ENCODE assay signal across 20 mouse cellular contexts in genomic region chr2:127259340-127259739, GRCm38 (mm10). TPM values are rescaled to one million over a fixed set of nuclear protein-coding genes. Genes with fewer than 3 reads are reported as not detected.
DNase-seq lines count a peak whose midpoint lies in the region; ATAC-seq and TF ChIP-seq lines count a peak whose summit lies in the region.
"Had no signal": no experiment of that assay in that cellular context is flagged by ENCODE, and none has a peak within 500 bp of the region (broad histone marks: within the 10 kb centered on the region; RNA-seq: fewer than 3 reads in every experiment).

No protein-coding gene starts in this region.

- no peak for TF ChIP-seq POLR2A in lung, adult 2 months (IDR thresholded peaks at IDR 0.05; ENCODE audit: borderline replicate concordance, extremely low read depth, low read depth, low read length)

- TF ChIP-seq CTCF in lung, embryonic 14.5 days (IDR thresholded peaks at IDR 0.05; ENCODE audit: low read depth) = no peak
- TF ChIP-seq CTCF in lung, adult 2 months (IDR thresholded peaks at IDR 0.05; ENCODE audit: insufficient read depth, low read length) = no peak

- H3K9me3 ChIP-seq in lung, embryonic 14.5 days (ENCODE audit: low read depth, low read length) = no peaks in the 10 kb centered on the region
- H3K9me3 ChIP-seq: embryonic facial prominence, embryonic 15.5 days; heart, embryonic 13.5 days; limb, embryonic 12.5 days had no signal

- no peak overlapping the region for H3K4me2 ChIP-seq in lung, embryonic 14.5 days
- H3K4me2 ChIP-seq: embryonic facial prominence, embryonic 15.5 days; heart, embryonic 13.5 days; hindbrain, embryonic 14.5 days; limb, embryonic 12.5 days had no signal

- no peak overlapping the region for H3K4me3 ChIP-seq in lung, embryonic 14.5 days (ENCODE audit: low read depth, low read length)
- no peak overlapping the region for H3K4me3 ChIP-seq in lung, adult 2 months (replicated peaks; ENCODE audit: extremely low read depth, low read depth, low read length)
- H3K4me3 ChIP-seq: embryonic facial prominence, embryonic 15.5 days; heart, embryonic 13.5 days; left cerebral cortex, adult 2 months; limb, embryonic 12.5 days had no signal

- DNase-seq in gastrocnemius, adult 18-20 months (ENCODE audit: low spot score) = peak; percentile 30
- DNase-seq in gastrocnemius, postnatal 10 days = no peak
- peak; percentile 18 for DNase-seq in lung, embryonic 14.5 days
- no peak for DNase-seq in lung, adult 2 months
- peak; percentile 75 for DNase-seq in lung, postnatal 10 days
- DNase-seq in testis, postnatal 14 days (ENCODE audit: low spot score) = peak; percentile 64
- no peak for DNase-seq in kidney, adult 11 months
- DNase-seq in kidney, postnatal 25 days = no peak
- DNase-seq: cerebellum, adult 11 months; kidney, postnatal 14 days; thymus, postnatal 14 days had no signal

- no peak for ATAC-seq in lung, embryonic 14.5 days (ENCODE audit: insufficient read depth)
- ATAC-seq: activated CD4-positive, CD25-positive, alpha-beta regulatory T cell, adult 4 months; intestine, postnatal 0 days; midbrain, embryonic 16.5 days had no signal

- 81% methylated on average over 5 of the region's 5 CpGs for WGBS in lung, embryonic 14.5 days
- 67% methylated on average over 5 of the region's 5 CpGs for WGBS in lung, adult 2 months

- no peaks in the 10 kb centered on the region for H3K4me1 ChIP-seq in lung, embryonic 14.5 days (ENCODE audit: insufficient read depth)
- H3K4me1 ChIP-seq in lung, adult 2 months (ENCODE audit: control insufficient read depth, insufficient read depth, low read length) = no peaks in the 10 kb centered on the region
- H3K4me1 ChIP-seq: embryonic facial prominence, embryonic 15.5 days; limb, embryonic 12.5 days had no signal

- H3K27me3 ChIP-seq in lung, embryonic 14.5 days (ENCODE audit: insufficient read depth, low read length) = no peaks in the 10 kb centered on the region
- H3K27me3 ChIP-seq: embryonic facial prominence, embryonic 15.5 days; heart, embryonic 13.5 days; limb, embryonic 12.5 days had no signal

- no peak overlapping the region for H3K27ac ChIP-seq in lung, embryonic 14.5 days (ENCODE audit: low read depth)
- H3K27ac ChIP-seq: embryonic facial prominence, embryonic 15.5 days; heart, embryonic 13.5 days; hindbrain, embryonic 14.5 days; left cerebral cortex, adult 2 months; limb, embryonic 12.5 days; liver, embryonic 14.5 days had no signal

- H3K9ac ChIP-seq in lung, embryonic 14.5 days = no peak overlapping the region
- H3K9ac ChIP-seq: embryonic facial prominence, embryonic 15.5 days; heart, embryonic 13.5 days; hindbrain, embryonic 14.5 days; limb, embryonic 12.5 days; liver, embryonic 14.5 days had no signal

- peaks cover 30% of the 10 kb centered on the region for H3K36me3 ChIP-seq in lung, embryonic 14.5 days (ENCODE audit: insufficient read depth)

RNA-seq across cellular contexts. Expression of gene Stard7, which starts 10.7 kb away (rescaled TPM):
- 100 to 1,000 TPM; 107 to 134 TPM for total RNA-seq in gastrocnemius, adult 18-20 months (2021)
- total RNA-seq in gastrocnemius, postnatal 10 days (2021) = 100 to 1,000 TPM in 1 of 2 experiments, 10 to 100 TPM in 1; 98.8 to 104 TPM
- 86.6 and 88.7 TPM in 2 replicates for polyA plus RNA-seq in lung, embryonic 14.5 days (2014; fragmentation: Nextera tagmentation; extraction: Ambion mirVana)
- 28.9 and 29.3 TPM in 2 replicates for polyA plus RNA-seq in lung, adult 2 months (2012; rRNA removed)

RNA-seq across cellular contexts. Expression of gene Tmem127, which starts 11.6 kb away (rescaled TPM):
- total RNA-seq in gastrocnemius, adult 18-20 months (2021) = 10 to 100 TPM; 22.2 to 28.1 TPM
- total RNA-seq in gastrocnemius, postnatal 10 days (2021) = 10 to 100 TPM; 39.0 to 41.8 TPM
- polyA plus RNA-seq in lung, embryonic 14.5 days (2014; fragmentation: Nextera tagmentation; extraction: Ambion mirVana) = 22.0 and 22.6 TPM in 2 replicates
- polyA plus RNA-seq in lung, adult 2 months (2012; rRNA removed) = 74.4 and 86.6 TPM in 2 replicates

RNA-seq across cellular contexts. Expression of gene Ciao1, which starts 11.7 kb away (rescaled TPM):
- 10 to 100 TPM; 51.0 to 55.1 TPM for total RNA-seq in gastrocnemius, adult 18-20 months (2021)
- total RNA-seq in gastrocnemius, postnatal 10 days (2021) = 10 to 100 TPM; 43.2 to 49.9 TPM
- polyA plus RNA-seq in lung, embryonic 14.5 days (2014; fragmentation: Nextera tagmentation; extraction: Ambion mirVana) = 58.5 and 61.3 TPM in 2 replicates
- 46.7 and 67.3 TPM in 2 replicates for polyA plus RNA-seq in lung, adult 2 months (2012; rRNA removed)

RNA-seq across cellular contexts. Expression of gene Snrnp200, which starts 51.2 kb away (rescaled TPM):
- total RNA-seq in gastrocnemius, adult 18-20 months (2021) = 10 to 100 TPM; 47.2 TPM
- 10 to 100 TPM; 44.2 to 47.0 TPM for total RNA-seq in gastrocnemius, postnatal 10 days (2021)
- polyA plus RNA-seq in lung, embryonic 14.5 days (2014; fragmentation: Nextera tagmentation; extraction: Ambion mirVana) = 75.1 TPM in 2 replicates
- polyA plus RNA-seq in lung, adult 2 months (2012; rRNA removed) = 41.4 and 52.0 TPM in 2 replicates

RNA-seq across cellular contexts. Expression of gene 1810024B03Rik, which starts 51.3 kb away (rescaled TPM):
- total RNA-seq in gastrocnemius, adult 18-20 months (2021) = under 1 TPM; 0.71 to 0.97 TPM
- total RNA-seq in gastrocnemius, postnatal 10 days (2021) = under 1 TPM; 0.52 to 0.93 TPM
- 1.9 and 2.8 TPM in 2 replicates for polyA plus RNA-seq in lung, embryonic 14.5 days (2014; fragmentation: Nextera tagmentation; extraction: Ambion mirVana)
- 1.2 and 1.6 TPM in 2 replicates for polyA plus RNA-seq in lung, adult 2 months (2012; rRNA removed)

Comparison
In these comparisons a context has a peak if more than half of its experiments do, and no peak if none do; other contexts are left out.
1. DNase-seq: peak in gastrocnemius, adult 18-20 months (single experiment), lung, embryonic 14.5 days (single experiment), lung, postnatal 10 days (single experiment) and testis, postnatal 14 days (single experiment); none in gastrocnemius, postnatal 10 days (single experiment), lung, adult 2 months (single experiment), kidney, adult 11 months (single experiment) and kidney, postnatal 25 days (0 of 2).